Mouse (Mus musculus) intestine, embryonic 16.5 days (tissue): ENCODE data around the gene Glyat. TPM values are rescaled to one million over a fixed set of nuclear protein-coding genes. Genes with fewer than 3 reads are reported as not detected.
A peak's percentile ranks its signal among the peaks of the same experiment; 100 is the strongest.

Experiments used
- ATAC-seq: fragments of 200-750 bp; cut with Nextera tagmentation; 2 replicates; pipeline ENCODE4 v1.8.0; 2017; ENCODE audit warnings: moderate TSS enrichment, moderate library complexity
- H3K27ac ChIP-seq: fragments of 300-500 bp; sonication (generic); 2 replicates; pipeline ENCODE4 v1.5.1; 2014; ENCODE audit warnings: mild to moderate bottlenecking, low read length
- H3K27me3 ChIP-seq: fragments of 300-500 bp; sonication (generic); replicated peaks from 2 replicates; pipeline ENCODE4 v1.6.1; 2014; ENCODE audit warnings: low read length, control low read depth, mixed read lengths; ENCODE audit not compliant: control insufficient read depth, insufficient read depth
- H3K36me3 ChIP-seq: fragments of 300-500 bp; sonication (generic); 2 replicates; pipeline ENCODE4 v1.6.1; 2014; ENCODE audit warnings: low read length, control low read depth; ENCODE audit not compliant: control insufficient read depth, insufficient read depth
- H3K4me1 ChIP-seq: fragments of 300-500 bp; sonication (generic); 2 replicates; pipeline ENCODE4 v1.6.1; 2014; ENCODE audit warnings: low read length, control low read depth, mixed read lengths; ENCODE audit not compliant: control insufficient read depth, insufficient read depth
- H3K4me2 ChIP-seq: fragments of 300-500 bp; sonication (generic); 2 replicates; pipeline ENCODE4 v1.6.1; 2014; ENCODE audit warnings: low read depth, low read length, control low read depth
- H3K4me3 ChIP-seq: fragments of 300-500 bp; sonication (generic); 2 replicates; pipeline ENCODE4 v1.5.1; 2014; ENCODE audit warnings: mild to moderate bottlenecking, low read length
- H3K9ac ChIP-seq: fragments of 300-500 bp; sonication (generic); 2 replicates; pipeline ENCODE4 v1.6.1; 2014; ENCODE audit warnings: low read depth, low read length
- H3K9me3 ChIP-seq: fragments of 300-500 bp; sonication (generic); 2 replicates; pipeline ENCODE4 v1.6.1; 2016; ENCODE audit warnings: low read length, control low read depth; ENCODE audit not compliant: control insufficient read depth
- WGBS: fragments of 180-500 bp; shearing (Covaris S2); extraction: QIAGEN DNeasy Blood & Tissue Kit; methylation state at CpG from one replicate; pipeline ENCODE4 v1.1.7; 2014; 5-methylcytosine and 5-hydroxymethylcytosine counted together
- polyA plus RNA-seq: library from polyadenylated mRNA; unstranded; fragments of >200 nt; fragmentation: Nextera tagmentation; extraction: Ambion mirVana; gene quantifications from 2 replicates; pipeline ENCODE4 v1.2.1, GENCODE M21; 2015

Gene Glyat
- polyA plus RNA-seq, 1 experiment from 2014 or later: 0.64 TPM

GRCm38 (mm10) chr19:12670139-12670538 is 37.0 kb downstream of the Glyat start, which contains the start of gene Olfr1442:
Gene Olfr1442, plus strand, starts transcription at chr19:12670439.
- H3K27me3 ChIP-seq: no peaks in the 10 kb centered on the region
- no peak within 1 kb of the TSS for H3K9ac ChIP-seq
- no peak within 1 kb of the TSS for H3K4me2 ChIP-seq
- H3K9me3 ChIP-seq: no peaks in the 10 kb centered on the region
- H3K4me1 ChIP-seq: no peaks in the 10 kb centered on the region
- no peak within 1 kb of the TSS for H3K4me3 ChIP-seq
- no peak for ATAC-seq
- H3K36me3 ChIP-seq: no peaks in the 10 kb centered on the region
- no peak within 1 kb of the TSS for H3K27ac ChIP-seq

GRCm38 (mm10) chr19:12671051-12671450 is 37.9 kb downstream of the Glyat start:
- no peak for ATAC-seq
- Histone ChIP-seq H3K27ac (no peak overlapping the region), H3K9me3 (no peaks in the 10 kb centered on the region), H3K27me3 (no peaks in the 10 kb centered on the region), H3K36me3 (no peaks in the 10 kb centered on the region), H3K4me2 (no peak overlapping the region), H3K4me1 (no peaks in the 10 kb centered on the region), H3K4me3 (no peak overlapping the region), H3K9ac (no peak overlapping the region)
- 85% methylated on average over 4 of the region's 4 CpGs for WGBS

GRCm38 (mm10) chr19:12677812-12678211 is 44.7 kb downstream of the Glyat start, which contains the start of gene Olfr1443:
Gene Olfr1443, plus strand, starts transcription at chr19:12678112.
- Histone ChIP-seq H3K27me3 (no peaks in the 10 kb centered on the region), H3K4me2 (no peak within 1 kb of the TSS), H3K36me3 (no peaks in the 10 kb centered on the region), H3K4me1 (no peaks in the 10 kb centered on the region), H3K9me3 (no peaks in the 10 kb centered on the region), H3K27ac (no peak within 1 kb of the TSS), H3K4me3 (no peak within 1 kb of the TSS), H3K9ac (no peak within 1 kb of the TSS)
- 73% methylated on average over 3 of the region's 3 CpGs for WGBS
- ATAC-seq: no peak

GRCm38 (mm10) chr19:12684638-12685037 is 51.5 kb downstream of the Glyat start:
- Histone ChIP-seq H3K27ac (no peak overlapping the region), H3K4me2 (no peak overlapping the region), H3K9ac (no peak overlapping the region), H3K27me3 (no peaks in the 10 kb centered on the region), H3K4me1 (no peaks in the 10 kb centered on the region), H3K4me3 (no peak overlapping the region), H3K36me3 (no peaks in the 10 kb centered on the region), H3K9me3 (no peaks in the 10 kb centered on the region)
- ATAC-seq: peak; percentile 93

GRCm38 (mm10) chr19:12685231-12685630 is 52.1 kb downstream of the Glyat start:
- Histone ChIP-seq H3K4me3 (no peak overlapping the region), H3K27ac (no peak overlapping the region), H3K36me3 (no peaks in the 10 kb centered on the region), H3K4me2 (no peak overlapping the region), H3K27me3 (no peaks in the 10 kb centered on the region), H3K9me3 (no peaks in the 10 kb centered on the region), H3K4me1 (no peaks in the 10 kb centered on the region), H3K9ac (no peak overlapping the region)
- ATAC-seq: no peak

GRCm38 (mm10) chr19:12695590-12695989 is 62.5 kb downstream of the Glyat start, which contains the start of gene Keg1:
Gene Keg1, plus strand, starts transcription at chr19:12695786.
- WGBS: 59% methylated on average over 3 of the region's 3 CpGs
- ATAC-seq: peak; percentile 76
- Histone ChIP-seq H3K36me3 (no peaks in the 10 kb centered on the region), H3K9me3 (no peaks in the 10 kb centered on the region), H3K27ac (no peak within 1 kb of the TSS), H3K4me3 (no peak within 1 kb of the TSS), H3K4me1 (0 out of 2 replicates have a peak, but pooled peaks cover 2% of the 10 kb centered on the region), H3K9ac (no peak within 1 kb of the TSS), H3K4me2 (no peak within 1 kb of the TSS), H3K27me3 (no peaks in the 10 kb centered on the region)

GRCm38 (mm10) chr19:12696221-12696620 is 63.1 kb downstream of the Glyat start:
- H3K4me1 ChIP-seq: 0 out of 2 replicates have a peak, but pooled peaks cover 2% of the 10 kb centered on the region
- no peaks in the 10 kb centered on the region for H3K9me3 ChIP-seq
- no peak overlapping the region for H3K27ac ChIP-seq
- no peaks in the 10 kb centered on the region for H3K27me3 ChIP-seq
- ATAC-seq: no peak
- no peak overlapping the region for H3K4me3 ChIP-seq
- H3K36me3 ChIP-seq: no peaks in the 10 kb centered on the region
- H3K4me2 ChIP-seq: no peak overlapping the region
- no peak overlapping the region for H3K9ac ChIP-seq

Other genes with a start within 250 kb of the Glyat start
- not detected in 2 replicates for gene Olfr1440, start 246.0 kb upstream of the Glyat start, polyA plus RNA-seq
- gene Olfr1441, start 215.9 kb upstream of the Glyat start, polyA plus RNA-seq: not detected in 2 replicates
- gene Pfpl, start 205.4 kb upstream of the Glyat start, polyA plus RNA-seq: not detected in 2 replicates
- 0.97 and 1.0 TPM in 2 replicates for gene Mpeg1, start 172.5 kb upstream of the Glyat start, polyA plus RNA-seq
- gene Dtx4, start 131.9 kb upstream of the Glyat start, polyA plus RNA-seq: 9.9 and 11.1 TPM in 2 replicates
- gene Fam111a, start 87.6 kb upstream of the Glyat start, polyA plus RNA-seq: 16.2 and 16.3 TPM in 2 replicates
- gene Gm4952, start 33.3 kb upstream of the Glyat start, polyA plus RNA-seq: 0.10 and 0.17 TPM in 2 replicates
- not detected in 2 replicates for gene Olfr1442, start 37.1 kb downstream of the Glyat start, polyA plus RNA-seq
- not detected in 2 replicates for gene Olfr1443, start 44.8 kb downstream of the Glyat start, polyA plus RNA-seq
- 3.4 and 3.7 TPM in 2 replicates for gene Keg1, start 62.5 kb downstream of the Glyat start, polyA plus RNA-seq
- gene Cntf, start 132.3 kb downstream of the Glyat start, polyA plus RNA-seq: 0.88 and 1.0 TPM in 2 replicates
- gene Zfp91, start 162.8 kb downstream of the Glyat start, polyA plus RNA-seq: 8.7 and 9.5 TPM in 2 replicates
- 2.9 and 3.2 TPM in 2 replicates for gene Lpxn, start 162.9 kb downstream of the Glyat start, polyA plus RNA-seq
- not detected in 2 replicates for gene Gm5244, start 213.4 kb downstream of the Glyat start, polyA plus RNA-seq
- not detected in 2 replicates for gene Olfr1444, start 224.0 kb downstream of the Glyat start, polyA plus RNA-seq